Mouse (Mus musculus): Measurements from ENCODE around the gene Sim2.

Gene Sim2

DNA sequence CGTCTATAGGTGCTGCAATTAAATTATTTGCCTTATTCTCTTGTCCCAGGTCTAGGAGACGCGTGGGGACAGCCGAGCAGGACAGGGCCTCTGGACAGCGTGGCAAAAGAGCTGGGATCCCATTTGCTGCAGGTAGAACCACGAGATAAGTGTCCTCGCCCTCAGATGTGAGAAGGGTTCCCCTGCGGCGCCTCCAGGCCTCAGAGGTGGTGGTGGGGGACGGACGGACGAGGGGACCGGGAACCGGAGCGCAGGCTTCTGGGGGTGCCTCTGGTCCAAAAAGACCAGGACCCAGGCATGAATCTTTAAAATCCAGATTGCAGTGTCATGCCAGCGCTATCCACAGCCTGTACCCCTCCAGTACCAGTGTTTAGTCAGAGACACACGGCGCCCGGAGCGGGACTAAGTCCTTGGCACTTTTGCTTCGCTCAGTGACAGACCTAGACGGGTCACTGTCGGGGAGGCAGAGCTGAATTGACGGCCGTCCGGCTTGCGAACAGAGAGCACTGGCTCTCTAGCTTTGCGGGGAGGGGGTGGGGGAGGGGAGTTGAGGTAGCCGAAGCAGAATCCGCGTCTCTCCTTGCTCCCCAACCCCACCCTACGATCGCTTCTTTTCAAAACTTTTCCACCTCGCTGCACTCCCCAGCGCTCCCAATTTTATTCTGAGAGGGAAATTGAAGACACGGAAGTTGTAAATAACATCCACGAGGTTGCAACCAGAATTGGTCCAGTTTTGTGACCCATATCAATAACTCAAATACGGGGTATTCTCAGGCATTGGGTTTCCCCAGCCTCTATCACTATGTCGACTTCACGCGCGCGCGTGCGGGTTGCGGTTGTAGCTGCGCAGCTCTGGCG is 9.7 kb downstream of the Sim2 start:
- ATAC-seq (ENCODE audit: insufficient number of reproducible peaks, low FRiP score, low TSS enrichment), result no peak

- ATAC-seq (ENCODE audit: insufficient number of reproducible peaks, low FRiP score, low TSS enrichment), result no peak
Measured at GRCm38 (mm10) chr16:94095109-94095822, 10.5 kb downstream of the Sim2 start.

DNA sequence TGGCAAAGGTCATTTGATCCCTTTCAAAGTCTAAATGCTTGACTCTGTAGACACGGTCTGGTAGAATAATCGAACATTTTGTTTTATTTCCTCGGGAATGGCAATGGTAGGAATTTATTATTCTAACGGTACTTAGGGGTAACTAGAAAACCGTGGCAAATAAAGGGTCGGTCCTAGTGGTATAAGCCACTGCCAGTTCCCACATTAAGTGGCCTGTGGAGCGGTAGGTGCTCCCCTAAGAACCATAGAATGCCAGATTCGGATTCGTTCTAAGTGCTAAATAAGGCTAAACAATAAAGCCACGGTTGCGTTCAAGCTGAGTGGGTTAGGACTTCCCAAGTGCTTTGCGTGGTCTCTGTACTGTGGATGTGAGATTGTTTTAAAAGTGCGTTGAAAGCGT is 11.7 kb downstream of the Sim2 start:
- ATAC-seq (ENCODE audit: insufficient number of reproducible peaks, low FRiP score, low TSS enrichment), result no peak

DNA sequence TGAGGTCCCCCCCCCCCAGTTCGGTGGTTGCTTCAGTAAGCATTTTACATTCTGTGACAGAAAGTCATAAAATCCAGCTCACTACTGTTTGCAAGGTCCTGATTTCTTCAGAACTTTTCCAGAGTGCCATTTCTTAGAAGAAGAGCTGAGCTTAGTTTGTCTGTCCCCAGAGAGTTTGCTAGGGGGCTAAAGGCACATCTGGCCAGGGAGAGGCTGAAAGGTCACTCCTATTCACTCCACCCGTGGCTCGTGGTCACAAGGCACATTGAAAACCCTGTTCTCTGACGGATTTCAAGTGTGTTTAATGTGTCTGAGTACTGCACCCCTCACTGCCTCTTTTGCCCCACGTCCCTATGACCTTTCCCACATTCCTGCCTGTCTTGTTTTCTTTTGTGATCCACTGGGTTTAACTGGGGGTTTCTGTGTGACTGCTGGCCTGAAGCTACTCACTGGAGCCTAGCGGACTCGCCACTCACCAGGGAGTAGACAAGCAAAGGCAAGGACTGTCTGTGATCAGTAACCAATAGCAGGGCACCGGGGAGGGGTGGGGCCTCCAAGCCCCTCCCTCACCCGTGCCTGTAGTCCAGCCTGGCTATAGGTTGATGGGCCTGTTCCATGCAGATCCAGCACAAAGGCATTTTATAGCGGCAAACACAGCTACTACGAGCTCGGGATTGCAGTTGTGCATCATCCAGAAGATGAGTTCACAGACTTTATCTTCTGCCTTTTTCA is 13.2 kb downstream of the Sim2 start:
- no peak for ATAC-seq (ENCODE audit: insufficient number of reproducible peaks, low FRiP score, low TSS enrichment)

- ATAC-seq (ENCODE audit: insufficient number of reproducible peaks, low FRiP score, low TSS enrichment), result no peak
Measured at GRCm38 (mm10) chr16:94113160-94113559, 28.4 kb downstream of the Sim2 start.

- ATAC-seq (ENCODE audit: insufficient number of reproducible peaks, low FRiP score, low TSS enrichment), result no peak
Measured at GRCm38 (mm10) chr16:94114693-94115092, 30.0 kb downstream of the Sim2 start.

GRCm38 (mm10) chr16:94117333-94117732 is 32.6 kb downstream of the Sim2 start:
- no peak for ATAC-seq (ENCODE audit: insufficient number of reproducible peaks, low FRiP score, low TSS enrichment)

GRCm38 (mm10) chr16:94118394-94118793 is 33.7 kb downstream of the Sim2 start:
- no peak for ATAC-seq (ENCODE audit: insufficient number of reproducible peaks, low FRiP score, low TSS enrichment)

GRCm38 (mm10) chr16:94122347-94122746 is 37.6 kb downstream of the Sim2 start:
- no peak for ATAC-seq (ENCODE audit: insufficient number of reproducible peaks, low FRiP score, low TSS enrichment)

GRCm38 (mm10) chr16:94123247-94123646 is 38.5 kb downstream of the Sim2 start:
- ATAC-seq (ENCODE audit: insufficient number of reproducible peaks, low FRiP score, low TSS enrichment), result 0 out of 2 replicates have a peak, but pooled peaks have one; percentile 38

DNA sequence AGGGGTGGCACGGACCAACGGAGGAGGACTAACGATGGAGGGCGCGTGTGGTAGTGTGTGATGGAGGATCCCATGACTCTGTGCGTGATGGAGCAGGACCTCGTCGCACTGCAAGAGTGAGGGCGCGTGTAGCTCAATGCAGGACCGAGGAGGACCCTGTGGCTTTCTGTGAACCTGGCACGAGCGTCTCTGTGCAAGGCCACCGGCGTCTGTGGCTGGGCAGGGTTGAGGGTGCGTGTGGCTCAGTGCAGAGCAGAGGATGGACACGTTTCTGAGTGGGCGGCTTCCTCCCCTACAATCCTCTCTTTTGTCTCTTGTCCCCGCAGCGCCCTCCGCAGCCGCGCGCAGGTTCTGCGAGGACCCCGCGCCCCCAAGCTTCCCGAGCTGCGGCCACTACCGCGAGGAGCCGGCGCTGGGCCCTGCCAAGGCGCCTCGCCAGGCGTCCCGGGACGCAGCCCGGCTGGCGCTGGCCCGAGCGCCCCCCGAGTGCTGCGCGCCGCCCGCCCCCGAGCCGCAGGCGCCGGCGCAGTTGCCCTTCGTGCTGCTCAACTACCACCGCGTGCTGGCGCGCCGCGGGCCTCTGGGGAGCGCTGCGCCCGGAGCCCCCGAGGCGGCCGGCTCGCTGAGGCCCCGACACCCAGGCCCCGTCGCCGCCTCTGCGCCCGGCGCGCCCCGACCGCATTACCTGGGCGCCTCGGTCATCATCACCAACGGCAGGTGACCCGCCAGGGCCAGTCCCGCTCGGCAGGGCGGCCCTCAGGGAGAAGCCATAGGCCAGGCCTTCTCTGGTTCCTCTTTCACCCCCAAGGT is 40.6 kb downstream of the Sim2 start:
- no peak for ATAC-seq (ENCODE audit: insufficient number of reproducible peaks, low FRiP score, low TSS enrichment)

- no peak for ATAC-seq (ENCODE audit: insufficient number of reproducible peaks, low FRiP score, low TSS enrichment)
Measured at GRCm38 (mm10) chr16:94126200-94126599, 41.5 kb downstream of the Sim2 start.

GRCm38 (mm10) chr16:94128236-94128835 is 43.6 kb downstream of the Sim2 start:
- no peak for ATAC-seq (ENCODE audit: insufficient number of reproducible peaks, low FRiP score, low TSS enrichment)

DNA sequence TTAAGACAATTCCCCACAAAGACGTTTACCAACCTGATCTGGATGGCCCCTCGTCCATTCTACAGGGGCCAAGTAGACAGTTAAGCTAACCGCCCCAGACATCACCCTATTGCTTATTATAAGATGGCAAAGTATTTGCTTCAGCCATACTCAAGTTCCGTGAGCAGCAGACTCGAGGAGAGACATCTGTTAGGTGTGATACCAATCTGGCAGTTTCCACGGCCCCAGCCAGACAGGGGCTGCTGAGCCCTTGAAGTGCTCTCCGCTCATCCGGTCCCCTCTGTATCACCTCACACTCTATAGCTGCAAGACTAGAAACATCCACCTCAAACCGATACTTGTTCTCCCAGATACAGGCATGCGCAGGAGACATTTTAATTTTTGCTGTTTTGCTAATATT is 49.5 kb downstream of the Sim2 start:
- ATAC-seq (ENCODE audit: insufficient number of reproducible peaks, low FRiP score, low TSS enrichment), result no peak

- no peak for ATAC-seq (ENCODE audit: insufficient number of reproducible peaks, low FRiP score, low TSS enrichment)
Measured at GRCm38 (mm10) chr16:94140746-94141145, 56.0 kb downstream of the Sim2 start.

DNA sequence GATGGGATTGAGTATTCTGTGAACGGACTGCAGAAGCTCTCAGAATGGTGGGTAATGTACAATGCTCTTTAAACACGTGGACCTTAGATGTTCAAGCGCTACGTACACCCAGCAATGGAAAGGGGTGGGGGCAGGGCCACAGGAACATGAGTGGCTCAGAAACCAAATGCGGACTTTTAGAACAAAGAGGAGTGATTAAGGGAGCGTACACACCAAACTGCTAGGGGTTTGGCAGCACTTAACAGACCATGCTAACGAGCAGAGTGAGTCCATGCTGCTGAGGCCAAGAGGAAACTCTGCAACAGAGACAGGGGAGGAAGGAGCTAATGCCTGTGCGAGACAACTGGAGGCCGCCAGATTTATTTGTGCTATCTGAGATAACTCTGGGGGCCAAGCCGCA is 58.6 kb downstream of the Sim2 start:
- ATAC-seq (ENCODE audit: insufficient number of reproducible peaks, low FRiP score, low TSS enrichment), result no peak

DNA sequence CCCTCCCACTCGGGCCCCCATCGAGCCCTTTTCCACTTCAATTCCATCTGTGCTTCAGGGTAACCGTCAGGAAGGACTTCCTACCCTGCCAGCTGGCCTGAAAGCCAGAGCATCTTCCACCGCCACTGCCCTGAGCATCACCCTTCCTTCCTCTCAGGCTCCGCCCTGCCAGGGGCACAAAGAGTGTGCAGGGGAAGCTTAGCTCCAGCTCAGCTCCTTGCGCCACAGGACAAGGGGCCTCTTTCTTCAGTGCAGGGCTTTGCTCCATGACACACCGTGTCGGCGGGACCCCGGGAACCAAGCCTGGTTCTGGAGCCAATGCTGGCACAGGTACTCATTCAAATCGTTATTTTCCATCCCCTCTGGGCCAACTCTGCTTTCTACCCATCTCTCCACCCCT is 63.4 kb downstream of the Sim2 start:
- no peak for ATAC-seq (ENCODE audit: insufficient number of reproducible peaks, low FRiP score, low TSS enrichment)

GRCm38 (mm10) chr16:94150125-94151103 is 65.7 kb downstream of the Sim2 start:
- no peak for ATAC-seq (ENCODE audit: insufficient number of reproducible peaks, low FRiP score, low TSS enrichment)
